Mouse (Mus musculus) testis, adult 2 months (tissue): ENCODE data around the gene Nfu1. TPM values are rescaled to one million over a fixed set of nuclear protein-coding genes. Genes with fewer than 3 reads are reported as not detected.

ENCODE experiments used
- H3K27ac ChIP-seq: fragments of 200-500 bp; 2 replicates; pipeline ENCODE4 v1.5.1; 2012; ENCODE audit warnings: low read depth, low read length; ENCODE audit not compliant: control insufficient read depth, insufficient read depth
- H3K27me3 ChIP-seq: fragments of 200-500 bp; 2 replicates; pipeline ENCODE4 v1.6.1; 2012; ENCODE audit warnings: mild to moderate bottlenecking, low read length, moderate library complexity; ENCODE audit not compliant: control insufficient read depth, insufficient read depth
- H3K36me3 ChIP-seq: fragments of 200-500 bp; 2 replicates; pipeline ENCODE4 v1.6.1; 2012; ENCODE audit warnings: mild to moderate bottlenecking, low read length; ENCODE audit not compliant: control insufficient read depth, insufficient read depth
- H3K4me1 ChIP-seq: fragments of 200-500 bp; 2 replicates; pipeline ENCODE4 v1.6.1; 2012; ENCODE audit warnings: low read length; ENCODE audit not compliant: control insufficient read depth, insufficient read depth
- H3K4me3 ChIP-seq: fragments of 200-500 bp; 2 replicates; pipeline ENCODE4 v1.5.1; 2012; ENCODE audit warnings: low read depth, mild to moderate bottlenecking, low read length, moderate library complexity, mixed read lengths; ENCODE audit not compliant: control insufficient read depth
- CTCF ChIP-seq: fragments of 200-500 bp; IDR thresholded peaks from 2 replicates; pipeline ENCODE4 v1.5.1; 2012; ENCODE audit warnings: low read depth, mild to moderate bottlenecking, inconsistent platforms, low read length, moderate library complexity; ENCODE audit not compliant: control insufficient read depth, insufficient read depth, insufficient replicate concordance
- POLR2A ChIP-seq: fragments of 200-500 bp; IDR thresholded peaks from 2 replicates; pipeline ENCODE4 v1.6.1; 2012; ENCODE audit warnings: low read depth, mild to moderate bottlenecking, inconsistent platforms, low read length, moderate library complexity; ENCODE audit not compliant: control insufficient read depth
- polyA plus RNA-seq: library from polyadenylated mRNA; depleted of rRNA; stranded (reverse); fragments of >200 nt; gene quantifications from 2 replicates; pipeline ENCODE4 v1.2.3, GENCODE M21; 2012

Gene Nfu1
- polyA plus RNA-seq, 1 experiment = 119 TPM

DNA sequence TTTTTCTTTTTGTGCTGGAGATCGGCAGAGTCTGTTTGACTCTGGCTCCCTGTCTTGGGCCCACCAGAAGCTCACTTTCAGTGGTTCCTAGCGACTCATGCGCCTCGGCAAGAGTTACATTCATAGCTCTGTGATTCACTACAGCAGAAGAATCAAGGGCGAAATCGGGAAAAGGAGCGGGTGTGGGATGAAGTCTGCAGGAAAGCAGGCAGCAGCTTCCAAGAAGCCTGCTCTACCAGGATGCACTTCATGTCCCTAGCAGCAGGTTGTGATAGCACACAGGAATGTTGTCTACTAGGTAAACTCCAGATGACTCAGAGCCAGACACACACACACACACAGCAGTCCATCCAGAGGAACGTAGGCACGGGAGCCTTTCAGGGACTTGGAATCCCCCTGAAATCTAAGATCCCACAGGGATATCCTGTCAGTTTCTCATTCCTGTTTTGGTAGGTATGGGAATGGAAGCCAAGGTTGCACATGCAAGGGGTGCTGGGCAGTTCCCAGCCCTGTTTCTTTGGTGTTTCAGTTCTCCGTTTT is 42.9 kb downstream of the Nfu1 start:
- Histone ChIP-seq H3K36me3 (peaks cover 6% of the 10 kb centered on the region), H3K27me3 (no peaks in the 10 kb centered on the region)
- TF ChIP-seq POLR2A = no peak
- no peak for TF ChIP-seq CTCF

DNA sequence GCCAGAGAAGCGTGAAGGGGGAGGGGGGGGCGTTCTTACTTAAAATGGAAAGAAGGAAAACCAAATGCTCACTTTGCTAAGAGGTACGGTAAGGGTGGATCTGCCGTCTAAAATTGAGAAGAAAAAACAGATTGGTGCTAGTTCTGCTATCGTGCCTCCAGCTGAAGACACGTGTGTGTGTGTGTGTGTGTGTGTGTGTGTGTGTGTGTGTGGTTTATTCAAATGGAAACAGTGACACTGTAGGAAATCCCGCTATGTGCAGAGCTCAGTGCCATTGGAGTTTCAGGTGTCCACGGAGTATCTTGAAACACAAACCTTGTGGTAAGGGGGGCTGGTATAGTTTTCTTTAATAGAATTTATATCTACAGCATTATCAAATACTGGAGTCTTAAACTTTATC is 45.2 kb downstream of the Nfu1 start:
- Histone ChIP-seq H3K4me3 (no peak overlapping the region), H3K27ac (no peak overlapping the region), H3K36me3 (peaks cover 7% of the 10 kb centered on the region), H3K27me3 (no peaks in the 10 kb centered on the region), H3K4me1 (no peaks in the 10 kb centered on the region)
- TF ChIP-seq CTCF (no peak), POLR2A (no peak)

More for the DNA sequence above, 42.9 kb downstream of the Nfu1 start:
- Histone ChIP-seq H3K4me3 (no peak overlapping the region), H3K27ac (no peak overlapping the region), H3K4me1 (no peaks in the 10 kb centered on the region)

DNA sequence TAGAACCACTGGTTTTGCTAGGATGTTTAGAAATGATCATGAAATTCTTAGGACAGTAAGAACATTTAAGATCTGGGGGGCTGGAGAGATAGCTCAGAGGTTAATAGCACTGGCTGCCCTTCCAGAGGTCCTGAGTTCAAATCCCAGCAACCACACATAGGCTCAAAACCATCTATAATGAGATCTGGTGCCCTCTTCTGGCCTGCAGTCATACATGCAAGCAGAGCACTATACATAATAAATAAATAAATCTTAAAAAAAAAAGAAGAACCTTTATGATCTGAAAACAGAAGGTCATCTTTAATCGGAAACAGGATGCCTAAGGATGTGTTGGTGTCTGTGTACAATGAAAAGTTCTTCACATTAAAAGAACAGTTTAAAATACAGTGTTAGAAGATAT is 50.7 kb downstream of the Nfu1 start:
- Histone ChIP-seq H3K4me1 (no peaks in the 10 kb centered on the region), H3K27me3 (no peaks in the 10 kb centered on the region), H3K27ac (no peak overlapping the region), H3K36me3 (peaks cover 6% of the 10 kb centered on the region), H3K4me3 (no peak overlapping the region)
- TF ChIP-seq CTCF (no peak), POLR2A (no peak)

DNA sequence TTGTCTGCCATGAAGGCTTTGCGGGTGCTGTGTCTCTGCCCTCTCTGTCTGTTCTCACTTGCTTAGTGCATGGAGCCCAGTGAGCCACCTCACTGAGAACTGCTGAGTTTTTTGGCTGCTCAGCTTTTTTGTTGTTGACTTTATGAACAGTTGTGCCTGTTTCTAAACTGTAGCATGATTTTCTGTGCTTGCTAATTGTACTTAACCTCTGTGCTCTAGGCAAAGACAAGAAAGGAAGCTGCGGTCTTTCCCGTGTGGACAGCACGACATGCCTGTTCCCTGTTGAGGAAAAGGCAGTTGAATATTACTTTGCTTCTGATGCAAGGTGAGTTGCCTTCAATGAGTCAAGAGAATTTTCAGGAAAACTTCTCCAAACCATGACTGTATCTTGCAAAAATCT is 54.5 kb downstream of the Nfu1 start:
- TF ChIP-seq CTCF (no peak), POLR2A (no peak)
- Histone ChIP-seq H3K4me1 (no peaks in the 10 kb centered on the region), H3K27me3 (no peaks in the 10 kb centered on the region), H3K4me3 (no peak overlapping the region), H3K36me3 (peaks cover 5% of the 10 kb centered on the region), H3K27ac (no peak overlapping the region)

DNA sequence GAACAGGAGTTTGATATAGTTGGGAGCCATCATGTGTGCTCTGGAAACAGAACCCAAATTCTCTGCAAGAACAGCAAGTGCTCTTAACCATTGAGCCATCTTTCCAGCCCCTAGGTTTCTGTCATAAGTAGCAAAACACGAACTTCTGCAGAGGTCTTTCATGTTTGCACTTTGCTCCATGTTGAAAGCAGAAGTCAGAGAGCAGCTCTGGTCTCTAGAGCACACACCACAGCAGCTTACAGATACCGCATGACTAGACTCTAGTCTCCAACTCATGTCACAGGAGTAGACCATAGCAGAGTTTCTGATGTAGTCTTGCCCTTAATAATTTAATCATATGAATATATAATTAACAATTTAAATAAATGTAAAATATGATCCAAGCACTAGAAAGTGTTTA is 59.2 kb downstream of the Nfu1 start:
- no peaks in the 10 kb centered on the region for H3K4me1 ChIP-seq
- H3K27me3 ChIP-seq = no peaks in the 10 kb centered on the region
- no peak overlapping the region for H3K4me3 ChIP-seq
- H3K27ac ChIP-seq = no peak overlapping the region
- peaks cover 5% of the 10 kb centered on the region for H3K36me3 ChIP-seq
- TF ChIP-seq POLR2A = no peak
- TF ChIP-seq CTCF = no peak

DNA sequence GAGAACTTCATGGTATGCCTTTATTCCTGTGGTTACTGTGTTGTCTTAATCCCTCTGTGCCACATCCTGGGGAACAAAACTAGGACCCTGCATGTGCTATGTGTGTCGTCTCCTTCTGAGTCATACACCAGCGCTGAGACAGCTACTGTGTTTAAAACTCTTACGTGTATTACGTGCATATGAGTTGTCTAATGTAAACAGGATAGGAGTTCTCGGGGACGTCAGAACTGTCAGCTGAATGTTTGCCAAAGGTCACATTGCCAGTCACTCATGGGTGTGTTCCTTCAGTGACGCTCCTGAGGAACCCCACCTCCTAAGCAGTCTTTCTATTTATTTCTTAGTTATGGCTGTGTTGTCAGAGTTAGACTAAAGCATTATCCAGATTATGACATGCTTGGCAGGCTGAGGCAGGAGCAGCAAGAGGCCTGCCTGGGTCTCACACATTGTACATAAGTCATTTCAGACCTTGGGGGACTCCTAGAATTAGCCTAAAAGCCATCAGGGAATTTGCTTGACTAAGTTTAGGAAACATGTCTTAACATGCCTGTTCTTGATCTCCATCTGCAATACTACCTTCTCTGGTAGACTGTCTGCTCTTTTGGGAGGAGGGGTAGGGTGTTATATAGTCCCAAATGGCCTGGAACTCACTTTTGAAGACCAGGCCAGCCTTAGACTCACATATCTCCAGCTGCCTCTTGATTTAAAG is 60.3 kb downstream of the Nfu1 start:
- TF ChIP-seq CTCF (no peak), POLR2A (no peak)
- no peak overlapping the region for H3K27ac ChIP-seq
- H3K36me3 ChIP-seq = peaks cover 4% of the 10 kb centered on the region

DNA sequence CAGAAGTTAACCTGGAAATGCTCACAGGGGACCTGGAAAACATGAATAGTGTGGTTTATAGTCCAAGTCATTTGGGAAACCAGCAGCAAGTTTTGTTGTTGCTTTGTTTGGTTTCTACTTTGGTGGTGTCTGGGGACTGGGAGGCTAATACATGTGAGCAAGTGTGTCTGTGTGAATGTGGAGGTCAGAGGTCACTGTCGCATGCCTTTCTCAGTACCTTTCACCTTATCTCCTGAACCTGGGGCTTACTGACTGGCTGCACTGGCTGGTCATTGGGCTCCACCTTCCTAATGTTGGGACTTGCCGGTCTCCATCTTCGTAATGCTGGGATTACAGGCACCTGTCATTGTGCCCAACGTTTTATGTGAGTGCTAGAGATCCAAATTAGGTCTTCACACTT is 61.6 kb downstream of the Nfu1 start:
- Histone ChIP-seq H3K4me3 (no peak overlapping the region), H3K27ac (no peak overlapping the region), H3K36me3 (peaks cover 4% of the 10 kb centered on the region), H3K4me1 (no peaks in the 10 kb centered on the region), H3K27me3 (no peaks in the 10 kb centered on the region)
- TF ChIP-seq POLR2A = no peak

More for the DNA sequence above, 60.3 kb downstream of the Nfu1 start:
- no peak overlapping the region for H3K4me3 ChIP-seq
- H3K27me3 ChIP-seq = no peaks in the 10 kb centered on the region
- H3K4me1 ChIP-seq = no peaks in the 10 kb centered on the region
